9 mouse cellular contexts compared by ENCODE assay signal in the genomic region with DNA sequence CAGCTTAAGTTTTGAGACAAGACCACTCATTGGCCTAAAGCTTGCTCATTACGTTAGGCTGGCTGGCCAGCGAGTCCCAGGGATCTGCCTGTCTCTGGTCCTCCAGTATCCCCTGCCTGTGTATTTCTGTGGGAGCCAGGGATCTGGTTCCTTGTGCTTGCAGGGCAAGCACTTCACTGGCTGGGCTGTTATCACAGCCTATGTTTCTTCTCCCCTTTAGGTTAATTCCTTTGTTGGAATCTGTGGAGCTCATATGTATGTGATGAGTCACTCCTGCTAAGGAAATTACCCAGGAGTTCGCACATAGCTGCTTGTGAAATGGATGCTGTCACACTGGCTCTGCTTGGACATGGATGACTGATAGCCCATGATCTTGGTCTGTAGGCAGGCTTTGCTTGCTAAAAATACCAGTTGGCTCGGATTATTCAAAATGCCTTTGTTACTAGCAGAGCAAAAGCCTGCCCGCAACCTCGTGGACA.
DNase-seq lines count a peak whose midpoint lies in the region; ATAC-seq and TF ChIP-seq lines count a peak whose summit lies in the region.
"Had no signal": no experiment of that assay in that cellular context is flagged by ENCODE, and none has a peak within 500 bp of the region (broad histone marks: within the 10 kb centered on the region; RNA-seq: fewer than 3 reads in every experiment).

No protein-coding gene starts in this region.

- 59% methylated on average over 6 of the region's 6 CpGs for WGBS in hindbrain, embryonic 11.5 days
- 43% methylated on average over 6 of the region's 6 CpGs for WGBS in neural tube, embryonic 15.5 days

- peak overlapping the region; percentile 58 for H3K27ac ChIP-seq in left cerebral cortex, adult 2 months
- H3K27ac ChIP-seq in hindbrain, embryonic 11.5 days (ENCODE audit: low read depth, low read length) = no peak overlapping the region
- 0 out of 2 replicates have a peak overlapping the region, but pooled peaks have one; percentile 29 for H3K27ac ChIP-seq in neural tube, embryonic 15.5 days (replicated peaks)
- H3K27ac ChIP-seq: macrophage had no signal

- H3K9ac ChIP-seq in hindbrain, embryonic 11.5 days (ENCODE audit: low read depth, low read length) = no peak overlapping the region
- H3K9ac ChIP-seq in neural tube, embryonic 15.5 days (replicated peaks) = no peak overlapping the region

- ATAC-seq in hindbrain, embryonic 11.5 days (ENCODE audit: low FRiP score) = peak; percentile 17; the same call in 1 of the 2 replicates
- peak; percentile 28; the same call in 1 of the 2 replicates for ATAC-seq in neural tube, embryonic 15.5 days (ENCODE audit: low FRiP score)

- H3K4me3 ChIP-seq in left cerebral cortex, adult 2 months = no peak overlapping the region
- no peak overlapping the region for H3K4me3 ChIP-seq in hindbrain, embryonic 11.5 days (ENCODE audit: low read depth, low read length)
- H3K4me3 ChIP-seq in neural tube, embryonic 15.5 days (replicated peaks) = no peak overlapping the region

- intact Hi-C loops in left cerebral cortex, adult 2 months (cut with DNase I) = loop anchor here (10.0 kb wide), 1 partner anchor 118 kb away; no protein-coding TSS in a partner anchor

- no peaks in the 10 kb centered on the region for H3K9me3 ChIP-seq in hindbrain, embryonic 11.5 days (ENCODE audit: control insufficient read depth, low read length)
- no peaks in the 10 kb centered on the region for H3K9me3 ChIP-seq in neural tube, embryonic 15.5 days (replicated peaks)

- DNase-seq in left cerebral cortex, adult 2 months (ENCODE audit: extremely low spot score in 1 of 2, low spot score in 2 of 2) = no peak
- DNase-seq in left cerebral cortex, adult 11 months (ENCODE audit: low spot score) = no peak
- peak; percentile 5 for DNase-seq in embryo, embryonic 11.5 days (ENCODE audit: low read depth, low spot score)
- DNase-seq in hindbrain, embryonic 11.5 days (ENCODE audit: low spot score) = no peak
- no peak for DNase-seq in layer of hippocampus, postnatal 14 days (ENCODE audit: low spot score in 2 of 2)
- DNase-seq in layer of hippocampus, adult 8-10 months (ENCODE audit: low spot score in 2 of 2) = no peak
- no peak for DNase-seq in layer of hippocampus, postnatal 36 days

- H3K4me1 ChIP-seq in hindbrain, embryonic 11.5 days (replicated peaks; ENCODE audit: control insufficient read depth, insufficient read depth, low read length) = no peaks in the 10 kb centered on the region
- H3K4me1 ChIP-seq in neural tube, embryonic 15.5 days = peaks cover 3% of the 10 kb centered on the region; the same call in 1 of the 2 replicates

- H3K27me3 ChIP-seq in hindbrain, embryonic 11.5 days (ENCODE audit: control insufficient read depth, insufficient read depth, low read length) = no peaks in the 10 kb centered on the region
- no peaks in the 10 kb centered on the region for H3K27me3 ChIP-seq in neural tube, embryonic 15.5 days (replicated peaks)

- no peak overlapping the region for H3K4me2 ChIP-seq in hindbrain, embryonic 11.5 days (replicated peaks; ENCODE audit: low read depth, low read length)
- H3K4me2 ChIP-seq in neural tube, embryonic 15.5 days = no peak overlapping the region

- no peak for TF ChIP-seq CTCF in left cerebral cortex, adult 2 months (IDR thresholded peaks at IDR 0.05)

- H3K36me3 ChIP-seq in hindbrain, embryonic 11.5 days (ENCODE audit: control insufficient read depth, insufficient read depth, low read length) = no peaks in the 10 kb centered on the region
- H3K36me3 ChIP-seq in neural tube, embryonic 15.5 days = no peaks in the 10 kb centered on the region
